Mouse (Mus musculus): ENCODE measurements around the gene R3hdm2. TPM values are rescaled to one million over a fixed set of nuclear protein-coding genes. Genes with fewer than 3 reads are reported as not detected.

The R3hdm2 gene
- polyA plus RNA-seq, 1 experiment from 2014 or later: 21.1 TPM

- Histone ChIP-seq H3K9ac (replicated peaks; ENCODE audit: low read depth) (no peak overlapping the region), H3K4me2 (replicated peaks; ENCODE audit: low read depth, low read length) (peak overlapping the region; percentile 68), H3K4me1 (ENCODE audit: insufficient read depth, low read depth, low read length) (peaks cover 4% of the 10 kb centered on the region; the same call in 1 of the 2 replicates), H3K4me3 (ENCODE audit: low read depth, low read length) (peak overlapping the region; percentile 41; the same call in 1 of the 2 replicates), H3K27me3 (replicated peaks; ENCODE audit: insufficient read depth, low read length) (peaks cover 53% of the 10 kb centered on the region), H3K9me3 (ENCODE audit: low read length) (no peaks in the 10 kb centered on the region), H3K36me3 (ENCODE audit: insufficient read depth, low read length) (peaks cover under 1% of the 10 kb centered on the region; the same call in 1 of the 2 replicates), H3K27ac (ENCODE audit: low read length) (no peak overlapping the region)
- WGBS: 3% methylated on average over 23 of the region's 30 CpGs
- DNase-seq (ENCODE audit: low spot score): no peak
- TF ChIP-seq CTCF (IDR thresholded peaks at IDR 0.05) (no peak), EP300 (IDR thresholded peaks at IDR 0.05) (no peak)
- ATAC-seq: peak; percentile 2; the same call in 1 of the 2 replicates
Observed at GRCm38 (mm10) chr10:127534929-127535384, 154.8 kb downstream of the R3hdm2 start.

- H3K4me3 ChIP-seq (ENCODE audit: low read depth, low read length): no peak overlapping the region
- no peak overlapping the region for H3K4me2 ChIP-seq (replicated peaks; ENCODE audit: low read depth, low read length)
- DNase-seq (ENCODE audit: low spot score) (peak; percentile 72), ATAC-seq (no peak)
- TF ChIP-seq CTCF (IDR thresholded peaks at IDR 0.05) (peak; percentile 62), EP300 (IDR thresholded peaks at IDR 0.05) (no peak)
- H3K9me3 ChIP-seq (ENCODE audit: low read length): no peaks in the 10 kb centered on the region
- H3K4me1 ChIP-seq (ENCODE audit: insufficient read depth, low read depth, low read length): peaks cover 4% of the 10 kb centered on the region; the same call in 1 of the 2 replicates
- WGBS: 10% methylated on average over 8 of the region's 8 CpGs
- H3K36me3 ChIP-seq (ENCODE audit: insufficient read depth, low read length): peaks cover 7% of the 10 kb centered on the region
- H3K9ac ChIP-seq (replicated peaks; ENCODE audit: low read depth): no peak overlapping the region
- peaks cover 38% of the 10 kb centered on the region for H3K27me3 ChIP-seq (replicated peaks; ENCODE audit: insufficient read depth, low read length)
- H3K27ac ChIP-seq (ENCODE audit: low read length): no peak overlapping the region
Observed at GRCm38 (mm10) chr10:127536586-127537314, 156.6 kb downstream of the R3hdm2 start.

GRCm38 (mm10) chr10:127537854-127538583 is 157.9 kb downstream of the R3hdm2 start:
- no peak overlapping the region for H3K4me3 ChIP-seq (ENCODE audit: low read depth, low read length)
- TF ChIP-seq EP300 (IDR thresholded peaks at IDR 0.05): no peak
- TF ChIP-seq CTCF (IDR thresholded peaks at IDR 0.05): peak; percentile 96
- H3K4me1 ChIP-seq (ENCODE audit: insufficient read depth, low read depth, low read length): peaks cover 4% of the 10 kb centered on the region; the same call in 1 of the 2 replicates
- H3K36me3 ChIP-seq (ENCODE audit: insufficient read depth, low read length): peaks cover 7% of the 10 kb centered on the region
- peak; percentile 86 for DNase-seq (ENCODE audit: low spot score)
- peaks cover 27% of the 10 kb centered on the region for H3K27me3 ChIP-seq (replicated peaks; ENCODE audit: insufficient read depth, low read length)
- no peak overlapping the region for H3K4me2 ChIP-seq (replicated peaks; ENCODE audit: low read depth, low read length)
- peak; percentile 38 for ATAC-seq
- H3K27ac ChIP-seq (ENCODE audit: low read length): no peak overlapping the region
- H3K9me3 ChIP-seq (ENCODE audit: low read length): no peaks in the 10 kb centered on the region
- H3K9ac ChIP-seq (replicated peaks; ENCODE audit: low read depth): no peak overlapping the region
- 31% methylated on average over 7 of the region's 7 CpGs for WGBS

- H3K27me3 ChIP-seq (replicated peaks; ENCODE audit: insufficient read depth, low read length): 0 out of 2 replicates have a peak, but pooled peaks cover under 1% of the 10 kb centered on the region
- H3K9me3 ChIP-seq (ENCODE audit: low read length): no peaks in the 10 kb centered on the region
- ATAC-seq (no peak), DNase-seq (ENCODE audit: low spot score) (no peak)
- no peak overlapping the region for H3K4me3 ChIP-seq (ENCODE audit: low read depth, low read length)
- H3K27ac ChIP-seq (ENCODE audit: low read length): no peak overlapping the region
- H3K9ac ChIP-seq (replicated peaks; ENCODE audit: low read depth): no peak overlapping the region
- WGBS: 91% methylated on average over 8 of the region's 8 CpGs
- TF ChIP-seq EP300 (IDR thresholded peaks at IDR 0.05) (no peak), CTCF (IDR thresholded peaks at IDR 0.05) (no peak)
- H3K4me1 ChIP-seq (ENCODE audit: insufficient read depth, low read depth, low read length): no peaks in the 10 kb centered on the region
- peaks cover 7% of the 10 kb centered on the region for H3K36me3 ChIP-seq (ENCODE audit: insufficient read depth, low read length)
- no peak overlapping the region for H3K4me2 ChIP-seq (replicated peaks; ENCODE audit: low read depth, low read length)
Observed at GRCm38 (mm10) chr10:127541510-127541909, 161.4 kb downstream of the R3hdm2 start.

- WGBS: 78% methylated on average over 13 of the region's 13 CpGs
- Histone ChIP-seq H3K9me3 (ENCODE audit: low read length) (no peaks in the 10 kb centered on the region), H3K27me3 (replicated peaks; ENCODE audit: insufficient read depth, low read length) (no peaks in the 10 kb centered on the region), H3K9ac (replicated peaks; ENCODE audit: low read depth) (no peak overlapping the region), H3K4me1 (ENCODE audit: insufficient read depth, low read depth, low read length) (no peaks in the 10 kb centered on the region), H3K36me3 (ENCODE audit: insufficient read depth, low read length) (peaks cover 7% of the 10 kb centered on the region), H3K27ac (ENCODE audit: low read length) (no peak overlapping the region), H3K4me3 (ENCODE audit: low read depth, low read length) (no peak overlapping the region), H3K4me2 (replicated peaks; ENCODE audit: low read depth, low read length) (no peak overlapping the region)
- DNase-seq (ENCODE audit: low spot score) (no peak), ATAC-seq (no peak)
- no peak for TF ChIP-seq CTCF (IDR thresholded peaks at IDR 0.05)
- TF ChIP-seq EP300 (IDR thresholded peaks at IDR 0.05): no peak
Observed at GRCm38 (mm10) chr10:127542084-127542483, 162.0 kb downstream of the R3hdm2 start.

- no peaks in the 10 kb centered on the region for H3K4me1 ChIP-seq (ENCODE audit: insufficient read depth, low read depth, low read length)
- ATAC-seq: no peak
- no peak overlapping the region for H3K27ac ChIP-seq (ENCODE audit: low read length)
- WGBS: 58% methylated on average over 6 of the region's 6 CpGs
- peaks cover 7% of the 10 kb centered on the region for H3K36me3 ChIP-seq (ENCODE audit: insufficient read depth, low read length)
- no peak for DNase-seq (ENCODE audit: low spot score)
- H3K4me2 ChIP-seq (replicated peaks; ENCODE audit: low read depth, low read length): no peak overlapping the region
- H3K27me3 ChIP-seq (replicated peaks; ENCODE audit: insufficient read depth, low read length): no peaks in the 10 kb centered on the region
- TF ChIP-seq EP300 (IDR thresholded peaks at IDR 0.05) (no peak), CTCF (IDR thresholded peaks at IDR 0.05) (no peak)
- no peak overlapping the region for H3K9ac ChIP-seq (replicated peaks; ENCODE audit: low read depth)
- H3K9me3 ChIP-seq (ENCODE audit: low read length): no peaks in the 10 kb centered on the region
- no peak overlapping the region for H3K4me3 ChIP-seq (ENCODE audit: low read depth, low read length)
Observed at GRCm38 (mm10) chr10:127542720-127543119, 162.6 kb downstream of the R3hdm2 start.
